16 mouse cellular contexts compared by ENCODE assay signal in the genomic region with DNA sequence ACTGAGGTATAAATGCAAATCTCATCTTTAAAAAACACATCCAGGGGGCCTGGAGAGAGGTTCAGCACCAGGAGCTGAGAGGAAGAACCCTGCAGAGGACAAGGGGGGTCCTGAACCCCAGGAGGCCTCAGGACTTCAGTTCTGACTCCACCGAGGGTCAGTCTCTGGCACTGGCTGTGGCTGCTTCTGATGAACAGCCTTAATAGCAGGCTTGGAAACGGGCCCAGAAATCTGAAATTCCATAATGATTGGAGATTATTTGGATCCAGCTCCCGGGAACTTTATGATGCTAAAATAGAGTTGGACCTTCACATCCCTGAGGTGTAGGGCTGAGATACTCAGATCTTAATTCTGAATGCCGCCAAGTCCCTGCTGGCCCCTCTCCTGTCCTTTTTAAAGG. TPM values are rescaled to one million over a fixed set of nuclear protein-coding genes. Genes with fewer than 3 reads are reported as not detected.
DNase-seq lines count a peak whose midpoint lies in the region; ATAC-seq and TF ChIP-seq lines count a peak whose summit lies in the region.
"Had no signal": no experiment of that assay in that cellular context is flagged by ENCODE, and none has a peak within 500 bp of the region (broad histone marks: within the 10 kb centered on the region; RNA-seq: fewer than 3 reads in every experiment).

No protein-coding gene starts in this region.

- peaks cover 13% of the 10 kb centered on the region for H3K4me1 ChIP-seq in heart, embryonic 15.5 days (replicated peaks)
- H3K4me1 ChIP-seq in lung, embryonic 14.5 days (ENCODE audit: insufficient read depth), result no peaks in the 10 kb centered on the region; the same call in 1 of the 2 replicates
- H3K4me1 ChIP-seq in embryonic facial prominence, embryonic 13.5 days, result peaks cover 20% of the 10 kb centered on the region

- WGBS in heart, embryonic 15.5 days, result 9% methylated on average over 4 of the region's 4 CpGs
- WGBS in lung, embryonic 14.5 days, result 5% methylated on average over 4 of the region's 4 CpGs
- 4% methylated on average over 4 of the region's 4 CpGs for WGBS in embryonic facial prominence, embryonic 13.5 days

- 0 out of 2 replicates have a peak, but pooled peaks have one; percentile 47 for ATAC-seq in heart, embryonic 15.5 days (replicated peaks; ENCODE audit: insufficient number of reproducible peaks, insufficient read depth, low FRiP score, low read depth)
- ATAC-seq in lung, embryonic 14.5 days (ENCODE audit: insufficient read depth), result peak; percentile 66; the same call in 1 of the 2 replicates
- ATAC-seq in embryonic facial prominence, embryonic 13.5 days (ENCODE audit: insufficient number of reproducible peaks, insufficient read depth, low FRiP score, low TSS enrichment, low read depth), result no peak
- ATAC-seq: CD4-positive, CD25-positive, alpha-beta regulatory T cell, adult 4 months; midbrain, embryonic 16.5 days had no signal

- no peaks in the 10 kb centered on the region for H3K36me3 ChIP-seq in heart, embryonic 15.5 days
- H3K36me3 ChIP-seq in lung, embryonic 14.5 days (ENCODE audit: insufficient read depth), result no peaks in the 10 kb centered on the region
- no peaks in the 10 kb centered on the region for H3K36me3 ChIP-seq in embryonic facial prominence, embryonic 13.5 days
- H3K36me3 ChIP-seq: G1E; limb, embryonic 13.5 days had no signal

- no peak for TF ChIP-seq CTCF in lung, embryonic 14.5 days (IDR thresholded peaks at IDR 0.05; ENCODE audit: low read depth)

- H3K4me2 ChIP-seq in heart, embryonic 15.5 days, result peak overlapping the region; percentile 9; the same call in 1 of the 2 replicates
- no peak overlapping the region for H3K4me2 ChIP-seq in lung, embryonic 14.5 days
- H3K4me2 ChIP-seq in embryonic facial prominence, embryonic 13.5 days, result no peak overlapping the region
- H3K4me2 ChIP-seq: limb, embryonic 13.5 days had no signal

- H3K27ac ChIP-seq in heart, embryonic 15.5 days, result peak overlapping the region; percentile 21
- 0 out of 2 replicates have a peak overlapping the region, but pooled peaks have one; percentile 18 for H3K27ac ChIP-seq in lung, embryonic 14.5 days (ENCODE audit: low read depth)
- H3K27ac ChIP-seq in embryonic facial prominence, embryonic 13.5 days, result no peak overlapping the region
- H3K27ac ChIP-seq: limb, embryonic 13.5 days had no signal

- H3K9me3 ChIP-seq in heart, embryonic 15.5 days (replicated peaks), result no peaks in the 10 kb centered on the region
- no peaks in the 10 kb centered on the region for H3K9me3 ChIP-seq in lung, embryonic 14.5 days (ENCODE audit: low read depth, low read length)
- no peaks in the 10 kb centered on the region for H3K9me3 ChIP-seq in embryonic facial prominence, embryonic 13.5 days
- H3K9me3 ChIP-seq: G1E; limb, embryonic 13.5 days had no signal

- intact Hi-C loops in heart, postnatal 25 days (cut with DNase I), result no loop called here

- no peak for DNase-seq in heart, postnatal 25 days (ENCODE audit: low spot score)
- peak; percentile 90 for DNase-seq in lung, embryonic 14.5 days
- DNase-seq in lung, adult 18-20 months, result no peak
- peak; percentile 54 for DNase-seq in Muller cell, postnatal 12 days (ENCODE audit: inconsistent ontology term)
- no peak for DNase-seq in frontal cortex, adult 2 months (ENCODE audit: extremely low spot score in 1 of 2, low spot score in 1 of 2)
- DNase-seq: cerebellum, adult 9-10 months; gastrocnemius, postnatal 25 days; kidney, adult 2 months; kidney, postnatal 36 days; layer of hippocampus, adult 9-11 months had no signal

- H3K4me3 ChIP-seq in heart, embryonic 15.5 days, result no peak overlapping the region
- no peak overlapping the region for H3K4me3 ChIP-seq in lung, embryonic 14.5 days (ENCODE audit: low read depth, low read length)
- no peak overlapping the region for H3K4me3 ChIP-seq in embryonic facial prominence, embryonic 13.5 days
- H3K4me3 ChIP-seq: limb, embryonic 13.5 days had no signal

- no peak overlapping the region for H3K9ac ChIP-seq in heart, embryonic 15.5 days
- no peak overlapping the region for H3K9ac ChIP-seq in lung, embryonic 14.5 days
- peak overlapping the region; percentile 7; the same call in 1 of the 2 replicates for H3K9ac ChIP-seq in embryonic facial prominence, embryonic 13.5 days
- H3K9ac ChIP-seq: limb, embryonic 13.5 days had no signal

- H3K27me3 ChIP-seq in heart, embryonic 15.5 days, result no peaks in the 10 kb centered on the region
- no peaks in the 10 kb centered on the region for H3K27me3 ChIP-seq in lung, embryonic 14.5 days (ENCODE audit: insufficient read depth, low read length)
- H3K27me3 ChIP-seq in embryonic facial prominence, embryonic 13.5 days, result no peaks in the 10 kb centered on the region
- H3K27me3 ChIP-seq: limb, embryonic 13.5 days had no signal

RNA-seq across cellular contexts. Expression of a gene that starts 25.9 kb away (rescaled TPM):
- 6.4 and 10.2 TPM in 2 replicates for polyA plus RNA-seq in heart, embryonic 15.5 days (2015; fragmentation: Nextera tagmentation; extraction: Ambion mirVana)
- total RNA-seq in heart, postnatal 25 days (2021), result 10 to 100 TPM; 32.5 to 34.4 TPM
- polyA plus RNA-seq in lung, embryonic 14.5 days (2014; fragmentation: Nextera tagmentation; extraction: Ambion mirVana), result 14.6 TPM in 2 replicates
- 10.8 and 12.5 TPM in 2 replicates for polyA plus RNA-seq in embryonic facial prominence, embryonic 13.5 days (2015; fragmentation: Nextera tagmentation; extraction: Ambion mirVana)
- polyA plus RNA-seq in frontal cortex, adult 2 months (2012; rRNA removed), result 36.0 and 38.6 TPM in 2 replicates

RNA-seq across cellular contexts. Expression of a gene that starts 29.3 kb away (rescaled TPM):
- polyA plus RNA-seq in heart, embryonic 15.5 days (2015; fragmentation: Nextera tagmentation; extraction: Ambion mirVana), result 0.79 and 1.1 TPM in 2 replicates
- total RNA-seq in heart, postnatal 25 days (2021), result under 1 TPM; 0.26 to 0.34 TPM
- 1.3 and 1.4 TPM in 2 replicates for polyA plus RNA-seq in lung, embryonic 14.5 days (2014; fragmentation: Nextera tagmentation; extraction: Ambion mirVana)
- polyA plus RNA-seq in embryonic facial prominence, embryonic 13.5 days (2015; fragmentation: Nextera tagmentation; extraction: Ambion mirVana), result 0.60 and 0.66 TPM in 2 replicates
- polyA plus RNA-seq in frontal cortex, adult 2 months (2012; rRNA removed), result 84.6 and 86.3 TPM in 2 replicates
- polyA plus RNA-seq: CD4-positive, CD25-positive, alpha-beta regulatory T cell, adult 4 months; G1E had no signal

Comparison
In these comparisons a context has a peak if more than half of its experiments do, and no peak if none do; other contexts are left out.
1. DNase-seq: peak in lung, embryonic 14.5 days (single experiment) and Muller cell, postnatal 12 days (single experiment); none in heart, postnatal 25 days (single experiment), lung, adult 18-20 months (0 of 2) and frontal cortex, adult 2 months (0 of 2).
2. RNA of a gene that starts 29.3 kb away (polyA plus RNA-seq): 84.6 to 86.3 TPM in frontal cortex, adult 2 months; 1.3 to 1.4 TPM in lung, embryonic 14.5 days, 0.79 to 1.1 TPM in heart, embryonic 15.5 days and 0.60 to 0.66 TPM in embryonic facial prominence, embryonic 13.5 days; every median in the first group is over 10 times any median in the second.